Mouse (Mus musculus): ENCODE measurements around the gene 6030445D17Rik.

DNA sequence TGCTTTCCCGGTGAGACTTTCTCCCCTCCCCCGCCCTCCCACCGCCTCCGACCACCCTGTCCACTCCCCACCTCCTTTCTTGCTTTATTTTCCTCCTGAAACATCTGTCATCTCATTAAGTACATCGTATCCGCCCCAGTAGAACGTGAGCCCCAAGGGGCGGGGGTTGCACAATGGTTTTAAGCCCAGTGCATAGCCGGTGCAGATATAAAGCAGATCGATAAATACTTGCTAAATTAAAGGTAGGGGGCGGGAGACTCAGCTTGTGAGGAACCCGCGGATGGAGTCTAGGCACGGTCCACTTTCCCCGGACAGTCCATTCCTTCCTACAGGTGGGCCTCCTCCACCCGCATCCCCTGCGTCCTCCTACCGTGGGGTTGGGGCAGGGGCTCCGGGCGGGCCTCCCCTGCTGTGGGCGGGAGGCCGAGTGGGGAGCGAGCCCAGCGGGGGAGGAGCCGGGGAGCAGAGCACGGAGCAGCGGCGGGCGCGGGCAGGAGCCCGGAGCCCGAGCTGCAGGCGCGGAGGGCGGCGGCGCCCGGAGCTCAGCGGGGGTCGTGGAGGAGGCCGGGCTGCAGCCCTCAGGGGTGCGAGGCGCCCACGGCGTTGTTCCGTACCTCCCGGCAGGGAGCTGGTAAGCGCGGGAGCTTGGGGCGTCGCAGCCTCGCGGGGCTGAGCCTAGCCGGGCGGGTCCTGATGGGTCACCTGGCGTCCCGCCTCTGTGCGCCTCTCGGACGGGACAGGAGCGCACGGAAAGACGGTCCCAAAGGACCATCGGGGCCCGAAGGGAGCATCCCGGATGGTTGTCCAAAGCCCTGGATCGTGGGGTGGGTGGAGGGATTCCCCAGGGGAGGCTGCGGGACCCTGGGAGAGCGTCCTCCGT lies 37.7 kb upstream of the 6030445D17Rik start:
- TF ChIP-seq CTCF (IDR thresholded peaks at IDR 0.05; ENCODE audit: low read depth): no peak
- no peak for TF ChIP-seq EP300 (IDR thresholded peaks at IDR 0.05; ENCODE audit: low read depth)

All from liver, embryonic 14.5 days (tissue).